Mouse (Mus musculus): ENCODE data around the gene Slfn9. TPM values are rescaled to one million over a fixed set of nuclear protein-coding genes. Genes with fewer than 3 reads are reported as not detected.
"Not testable (repeated sequence)": the region's sequence is repeated elsewhere in the genome, so short reads cannot be mapped to it uniquely, and the experiment has no call there.

The Slfn9 gene
- polyA plus RNA-seq, 1 experiment = 1.9 TPM

GRCm38 (mm10) chr11:82933186-82933585, 58.4 kb downstream of the Slfn9 start:
- Histone ChIP-seq H3K4me1 (peaks cover 9% of the 10 kb centered on the region), H3K36me3 (replicated peaks; ENCODE audit: low read length) (no peaks in the 10 kb centered on the region), H3K9me3 (peaks cover 22% of the 10 kb centered on the region), H3K4me3 (replicated peaks) (peak overlapping the region; percentile 86), H3K27me3 (replicated peaks) (peaks cover 80% of the 10 kb centered on the region)
- TF ChIP-seq GATA1 (IDR thresholded peaks at IDR 0.05; ENCODE audit: borderline replicate concordance, low read length) = no peak
- TF ChIP-seq FLI1 (IDR thresholded peaks at IDR 0.05; ENCODE audit: low read length) = no peak

- H3K4me1 ChIP-seq; H3K36me3 ChIP-seq (replicated peaks; ENCODE audit: low read length): not testable (repeated sequence)
- Histone ChIP-seq H3K27me3 (replicated peaks) (peaks cover 77% of the 10 kb centered on the region), H3K9me3 (peaks cover 22% of the 10 kb centered on the region), H3K4me3 (replicated peaks) (peak overlapping the region; percentile 78)
These were observed 59.8 kb downstream of the Slfn9 start for GRCm38 (mm10) chr11:82931671-82932450.

DNA sequence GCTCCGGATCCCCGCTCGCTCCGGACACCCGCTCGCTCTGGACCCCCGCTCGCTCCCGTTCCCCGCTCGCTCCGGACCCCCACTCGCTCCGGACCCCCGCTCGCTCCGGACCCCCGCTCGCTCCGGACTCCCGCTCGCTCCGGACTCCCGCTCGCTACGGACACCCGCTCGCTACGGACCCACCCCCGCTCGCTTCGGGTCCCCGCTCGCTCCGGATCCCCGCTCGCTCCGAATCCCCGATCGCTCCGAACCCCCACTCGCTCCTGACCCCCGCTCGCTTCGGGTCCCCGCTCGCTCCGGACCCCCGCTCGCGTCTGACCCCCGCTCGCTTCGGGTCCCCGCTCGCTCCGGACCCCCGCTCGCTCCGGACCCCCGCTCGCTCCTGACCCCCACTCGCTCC, 60.5 kb downstream of the Slfn9 start:
- H3K9me3 ChIP-seq = peaks cover 22% of the 10 kb centered on the region
- H3K36me3 ChIP-seq (replicated peaks; ENCODE audit: low read length) = not testable (repeated sequence)
- peak overlapping the region; percentile 23 for H3K4me3 ChIP-seq (replicated peaks)
- H3K27me3 ChIP-seq (replicated peaks) = peaks cover 76% of the 10 kb centered on the region
- H3K4me1 ChIP-seq = peaks cover 11% of the 10 kb centered on the region

- H3K27me3 ChIP-seq (replicated peaks) = peaks cover 76% of the 10 kb centered on the region
- not testable (repeated sequence) for H3K36me3 ChIP-seq (replicated peaks; ENCODE audit: low read length); H3K4me3 ChIP-seq (replicated peaks)
- H3K4me1 ChIP-seq = peaks cover 12% of the 10 kb centered on the region
- H3K9me3 ChIP-seq = peaks cover 22% of the 10 kb centered on the region
These were observed 61.2 kb downstream of the Slfn9 start for GRCm38 (mm10) chr11:82930391-82930955.

DNA sequence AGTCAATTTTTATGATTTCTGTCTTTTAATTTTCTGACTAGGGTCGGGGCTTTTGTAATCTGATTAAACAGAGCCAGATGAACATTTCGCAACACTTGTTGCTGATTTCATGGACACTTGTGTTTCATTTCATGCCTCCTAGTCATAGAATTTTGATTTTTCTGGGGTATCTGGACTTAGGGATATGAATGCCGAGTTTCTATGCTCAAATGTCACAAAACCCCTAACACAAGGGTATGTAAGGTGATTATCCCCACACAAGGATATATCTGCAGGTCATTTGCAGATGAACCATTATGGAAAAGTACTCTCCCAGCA, 62.0 kb downstream of the Slfn9 start:
- Histone ChIP-seq H3K36me3 (replicated peaks; ENCODE audit: low read length) (no peaks in the 10 kb centered on the region), H3K4me3 (replicated peaks) (no peak overlapping the region), H3K27me3 (replicated peaks) (peaks cover 76% of the 10 kb centered on the region), H3K4me1 (peaks cover 12% of the 10 kb centered on the region), H3K9me3 (peaks cover 22% of the 10 kb centered on the region)
- TF ChIP-seq FLI1 (IDR thresholded peaks at IDR 0.05; ENCODE audit: low read length) = no peak
- TF ChIP-seq GATA1 (IDR thresholded peaks at IDR 0.05; ENCODE audit: borderline replicate concordance, low read length) = no peak

GRCm38 (mm10) chr11:82928897-82929632, 62.6 kb downstream of the Slfn9 start:
- Histone ChIP-seq H3K4me1 (peaks cover 12% of the 10 kb centered on the region), H3K4me3 (replicated peaks) (no peak overlapping the region), H3K36me3 (replicated peaks; ENCODE audit: low read length) (no peaks in the 10 kb centered on the region), H3K27me3 (replicated peaks) (peaks cover 71% of the 10 kb centered on the region), H3K9me3 (peaks cover 22% of the 10 kb centered on the region)
- TF ChIP-seq FLI1 (IDR thresholded peaks at IDR 0.05; ENCODE audit: low read length) (no peak), GATA1 (IDR thresholded peaks at IDR 0.05; ENCODE audit: borderline replicate concordance, low read length) (no peak)

Other genes starting within 250 kb of the Slfn9 start
- 0.47 TPM in 1 of 2 replicates, not detected in the other for gene Cct6b, start 227.5 kb downstream of the Slfn9 start, polyA plus RNA-seq (2012; ENCODE audit: insufficient read depth, low replicate concordance)
- 3.3 and 16.1 TPM in 2 replicates for gene Zfp830, start 227.5 kb downstream of the Slfn9 start, polyA plus RNA-seq (2012; ENCODE audit: insufficient read depth, low replicate concordance)
- 29.8 and 53.0 TPM in 2 replicates for gene Lig3, start 210.7 kb downstream of the Slfn9 start, polyA plus RNA-seq (2012; ENCODE audit: insufficient read depth, low replicate concordance)
- gene Rffl, start 120.6 kb downstream of the Slfn9 start, polyA plus RNA-seq (2012; ENCODE audit: insufficient read depth, low replicate concordance) = 5.6 and 33.5 TPM in 2 replicates
- gene Rad51d, start 101.2 kb downstream of the Slfn9 start, polyA plus RNA-seq (2012; ENCODE audit: insufficient read depth, low replicate concordance) = 1.3 and 11.6 TPM in 2 replicates
- gene Fndc8, start 99.7 kb downstream of the Slfn9 start, polyA plus RNA-seq (2012; ENCODE audit: insufficient read depth, low replicate concordance) = not detected in 2 replicates
- 24.4 and 25.1 TPM in 2 replicates for gene Nle1, start 83.4 kb downstream of the Slfn9 start, polyA plus RNA-seq (2012; ENCODE audit: insufficient read depth, low replicate concordance)
- not detected in 2 replicates for gene Unc45b, start 81.3 kb downstream of the Slfn9 start, polyA plus RNA-seq (2012; ENCODE audit: insufficient read depth, low replicate concordance)
- 1.5 TPM in 1 of 2 replicates, not detected in the other for gene Slfn5, start 40.5 kb downstream of the Slfn9 start, polyA plus RNA-seq (2012; ENCODE audit: insufficient read depth, low replicate concordance)
- gene Slfn8, start 29.0 kb upstream of the Slfn9 start, polyA plus RNA-seq (2012; ENCODE audit: insufficient read depth, low replicate concordance) = 1.3 TPM in 1 of 2 replicates, not detected in the other
- gene Slfn2, start 73.3 kb upstream of the Slfn9 start, polyA plus RNA-seq (2012; ENCODE audit: insufficient read depth, low replicate concordance) = 9.0 TPM in 1 of 2 replicates, not detected in the other
- 0.28 TPM in 1 of 2 replicates, not detected in the other for gene Slfn1, start 125.0 kb upstream of the Slfn9 start, polyA plus RNA-seq (2012; ENCODE audit: insufficient read depth, low replicate concordance)
- 0.03 TPM in 1 of 2 replicates, not detected in the other for gene Slfn4, start 183.4 kb upstream of the Slfn9 start, polyA plus RNA-seq (2012; ENCODE audit: insufficient read depth, low replicate concordance)
- gene Slfn3, start 199.5 kb upstream of the Slfn9 start, polyA plus RNA-seq (2012; ENCODE audit: insufficient read depth, low replicate concordance) = 0.07 TPM in 1 of 2 replicates, not detected in the other